Comparison of ENCODE assay signal across 20 mouse cellular contexts in the genomic region with DNA sequence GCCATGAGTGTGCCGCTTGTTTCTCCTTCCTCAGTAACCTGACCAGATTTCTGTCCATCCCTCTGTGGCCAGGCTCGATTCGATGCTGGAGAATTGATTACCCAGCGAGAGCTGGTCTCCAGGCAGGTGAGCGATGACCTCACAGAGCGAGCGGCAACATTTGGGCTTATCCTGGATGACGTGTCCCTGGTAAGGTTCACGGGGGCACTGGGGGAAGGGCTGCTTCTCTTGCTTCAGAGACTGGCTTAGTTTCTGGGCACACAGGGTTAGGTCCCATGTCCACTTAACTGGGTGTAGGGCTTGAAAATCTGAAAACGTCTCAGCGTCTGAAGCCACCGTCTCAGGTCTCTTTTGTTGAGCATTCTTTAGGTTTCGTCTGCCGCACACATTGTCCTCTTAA. TPM values are rescaled to one million over a fixed set of nuclear protein-coding genes. Genes with fewer than 3 reads are reported as not detected.
DNase-seq lines count a peak whose midpoint lies in the region; ATAC-seq and TF ChIP-seq lines count a peak whose summit lies in the region.
"Had no signal": no experiment of that assay in that cellular context is flagged by ENCODE, and none has a peak within 500 bp of the region (broad histone marks: within the 10 kb centered on the region; RNA-seq: fewer than 3 reads in every experiment).

No protein-coding gene starts in this region.

- no peaks in the 10 kb centered on the region for H3K9me3 ChIP-seq in forebrain, embryonic 12.5 days
- no peaks in the 10 kb centered on the region for H3K9me3 ChIP-seq in forebrain, postnatal 0 days (ENCODE audit: low read length)
- H3K9me3 ChIP-seq in kidney, embryonic 15.5 days (replicated peaks): no peaks in the 10 kb centered on the region
- H3K9me3 ChIP-seq in midbrain, embryonic 10.5 days (replicated peaks): no peaks in the 10 kb centered on the region
- H3K9me3 ChIP-seq in midbrain, postnatal 0 days (ENCODE audit: low read length): no peaks in the 10 kb centered on the region
- H3K9me3 ChIP-seq in limb, embryonic 10.5 days (replicated peaks): no peaks in the 10 kb centered on the region
- H3K9me3 ChIP-seq: embryonic facial prominence, embryonic 13.5 days; hindbrain, embryonic 12.5 days had no signal

- no peak for ATAC-seq in forebrain, embryonic 12.5 days (ENCODE audit: low FRiP score)
- no peak for ATAC-seq in forebrain, postnatal 0 days
- ATAC-seq in kidney, embryonic 15.5 days (replicated peaks; ENCODE audit: low FRiP score): no peak
- ATAC-seq in midbrain, postnatal 0 days (ENCODE audit: low FRiP score): no peak
- no peak for ATAC-seq in cerebellum, adult (ENCODE audit: insufficient number of reproducible peaks, low FRiP score, low TSS enrichment)
- ATAC-seq: CD4-positive, CD25-positive, alpha-beta regulatory T cell, adult 4 months; Patski had no signal

- no peak for DNase-seq in forebrain, postnatal 0 days
- DNase-seq in kidney, adult 18-20 months: no peak
- no peak for DNase-seq in midbrain, embryonic 10.5 days (ENCODE audit: low spot score)
- DNase-seq in midbrain, postnatal 0 days (ENCODE audit: low spot score): no peak
- no peak for DNase-seq in limb, embryonic 10.5 days (ENCODE audit: low spot score)
- DNase-seq: adrenal gland, adult 8-10 months; cerebellum, adult 9-10 months; gastrocnemius, postnatal 36 days; kidney, postnatal 14 days; lung, adult 18-20 months; thymus, postnatal 14 days had no signal

- H3K36me3 ChIP-seq in forebrain, embryonic 12.5 days (replicated peaks): peaks cover 77% of the 10 kb centered on the region
- H3K36me3 ChIP-seq in forebrain, postnatal 0 days (ENCODE audit: insufficient read depth): peaks cover 77% of the 10 kb centered on the region
- H3K36me3 ChIP-seq in kidney, embryonic 15.5 days: peaks cover 92% of the 10 kb centered on the region
- peaks cover 98% of the 10 kb centered on the region for H3K36me3 ChIP-seq in midbrain, embryonic 10.5 days
- peaks cover 67% of the 10 kb centered on the region for H3K36me3 ChIP-seq in midbrain, postnatal 0 days (ENCODE audit: insufficient read depth, low read length)
- H3K36me3 ChIP-seq in limb, embryonic 10.5 days: peaks cover 97% of the 10 kb centered on the region

- no peak overlapping the region for H3K4me3 ChIP-seq in forebrain, embryonic 12.5 days (replicated peaks)
- H3K4me3 ChIP-seq in forebrain, postnatal 0 days (ENCODE audit: low read depth, low read length): no peak overlapping the region
- no peak overlapping the region for H3K4me3 ChIP-seq in kidney, embryonic 15.5 days (replicated peaks)
- no peak overlapping the region for H3K4me3 ChIP-seq in midbrain, embryonic 10.5 days
- H3K4me3 ChIP-seq in midbrain, postnatal 0 days (ENCODE audit: low read depth, low read length): no peak overlapping the region
- H3K4me3 ChIP-seq in limb, embryonic 10.5 days: no peak overlapping the region
- H3K4me3 ChIP-seq: embryonic facial prominence, embryonic 13.5 days; hindbrain, embryonic 12.5 days had no signal

- 0 out of 2 replicates have a peak overlapping the region, but pooled peaks have one; percentile 25 for H3K27ac ChIP-seq in forebrain, embryonic 12.5 days
- no peak overlapping the region for H3K27ac ChIP-seq in forebrain, postnatal 0 days (ENCODE audit: low read depth, low read length)
- H3K27ac ChIP-seq in kidney, embryonic 15.5 days: peak overlapping the region; percentile 49
- peak overlapping the region; percentile 46; the same call in 1 of the 2 replicates for H3K27ac ChIP-seq in midbrain, embryonic 10.5 days (replicated peaks)
- no peak overlapping the region for H3K27ac ChIP-seq in midbrain, postnatal 0 days (ENCODE audit: low read depth, low read length)
- peak overlapping the region; percentile 62; the same call in 1 of the 2 replicates for H3K27ac ChIP-seq in limb, embryonic 10.5 days
- H3K27ac ChIP-seq: macrophage had no signal

- no peaks in the 10 kb centered on the region for H3K27me3 ChIP-seq in forebrain, embryonic 12.5 days
- no peaks in the 10 kb centered on the region for H3K27me3 ChIP-seq in forebrain, postnatal 0 days (ENCODE audit: insufficient read depth, low read length)
- no peaks in the 10 kb centered on the region for H3K27me3 ChIP-seq in kidney, embryonic 15.5 days
- H3K27me3 ChIP-seq in midbrain, embryonic 10.5 days (ENCODE audit: low read depth, poor library complexity, severe bottlenecking): no peaks in the 10 kb centered on the region
- H3K27me3 ChIP-seq in midbrain, postnatal 0 days (ENCODE audit: insufficient read depth, low read length): no peaks in the 10 kb centered on the region
- no peaks in the 10 kb centered on the region for H3K27me3 ChIP-seq in limb, embryonic 10.5 days (ENCODE audit: low read depth, poor library complexity, severe bottlenecking)
- H3K27me3 ChIP-seq: embryonic facial prominence, embryonic 13.5 days; hindbrain, embryonic 12.5 days; Patski had no signal

- WGBS in forebrain, embryonic 12.5 days: 90% methylated on average over 14 of the region's 14 CpGs
- 88% methylated on average over 13 of the region's 14 CpGs for WGBS in forebrain, postnatal 0 days
- 81% methylated on average over 14 of the region's 14 CpGs for WGBS in kidney, embryonic 15.5 days
- 92% methylated on average over 14 of the region's 14 CpGs for WGBS in midbrain, embryonic 10.5 days
- WGBS in midbrain, postnatal 0 days: 89% methylated on average over 14 of the region's 14 CpGs
- 92% methylated on average over 14 of the region's 14 CpGs for WGBS in limb, embryonic 10.5 days

- H3K4me2 ChIP-seq in forebrain, embryonic 12.5 days: no peak overlapping the region
- H3K4me2 ChIP-seq in forebrain, postnatal 0 days (ENCODE audit: low read depth): no peak overlapping the region
- no peak overlapping the region for H3K4me2 ChIP-seq in kidney, embryonic 15.5 days
- H3K4me2 ChIP-seq in midbrain, postnatal 0 days (ENCODE audit: low read depth, low read length, poor library complexity, severe bottlenecking): no peak overlapping the region
- H3K4me2 ChIP-seq: embryonic facial prominence, embryonic 13.5 days; hindbrain, embryonic 12.5 days; midbrain, embryonic 11.5 days had no signal

- no peak overlapping the region for H3K9ac ChIP-seq in forebrain, embryonic 12.5 days
- no peak overlapping the region for H3K9ac ChIP-seq in forebrain, postnatal 0 days
- no peak overlapping the region for H3K9ac ChIP-seq in kidney, embryonic 15.5 days
- H3K9ac ChIP-seq in midbrain, postnatal 0 days (replicated peaks; ENCODE audit: low read length, poor library complexity, severe bottlenecking): no peak overlapping the region
- H3K9ac ChIP-seq: embryonic facial prominence, embryonic 13.5 days had no signal

- no peak for TF ChIP-seq CTCF in forebrain, postnatal 0 days (IDR thresholded peaks at IDR 0.05; ENCODE audit: low read depth)
- no peak for TF ChIP-seq CTCF in midbrain, postnatal 0 days (IDR thresholded peaks at IDR 0.05)

- H3K4me1 ChIP-seq in forebrain, embryonic 12.5 days: peaks cover 10% of the 10 kb centered on the region
- H3K4me1 ChIP-seq in forebrain, postnatal 0 days (ENCODE audit: insufficient read depth): no peaks in the 10 kb centered on the region
- H3K4me1 ChIP-seq in kidney, embryonic 15.5 days: peaks cover 16% of the 10 kb centered on the region
- H3K4me1 ChIP-seq in midbrain, embryonic 10.5 days: peaks cover 8% of the 10 kb centered on the region
- H3K4me1 ChIP-seq in midbrain, postnatal 0 days (ENCODE audit: insufficient read depth, low read length): no peaks in the 10 kb centered on the region
- peaks cover 31% of the 10 kb centered on the region for H3K4me1 ChIP-seq in limb, embryonic 10.5 days

RNA-seq across cellular contexts. Expression of a gene that starts 8.7 kb away (rescaled TPM):
- polyA plus RNA-seq in forebrain, embryonic 12.5 days (2016; fragmentation: Nextera tagmentation; extraction: Ambion mirVana): 169 and 182 TPM in 2 replicates
- total RNA-seq in forebrain, postnatal 0 days (2014; rRNA removed): 130 and 149 TPM in 2 replicates
- 192 and 197 TPM in 2 replicates for polyA plus RNA-seq in forebrain, postnatal 0 days (2015; fragmentation: Nextera tagmentation; extraction: Ambion mirVana)
- 270 and 290 TPM in 2 replicates for polyA plus RNA-seq in kidney, embryonic 15.5 days (2015; fragmentation: Nextera tagmentation; extraction: Ambion mirVana)
- 227 and 251 TPM in 2 replicates for polyA plus RNA-seq in midbrain, embryonic 10.5 days (2016; fragmentation: Nextera tagmentation; extraction: Ambion mirVana)
- 132 and 137 TPM in 2 replicates for total RNA-seq in midbrain, postnatal 0 days (2014; rRNA removed)
- polyA plus RNA-seq in midbrain, postnatal 0 days (2015; fragmentation: Nextera tagmentation; extraction: Ambion mirVana): 207 and 222 TPM in 2 replicates
- 293 and 361 TPM in 2 replicates for polyA plus RNA-seq in limb, embryonic 10.5 days (2016; fragmentation: Nextera tagmentation; extraction: Ambion mirVana)

RNA-seq across cellular contexts. Expression of a gene that starts 37.0 kb away (rescaled TPM):
- 27.6 and 30.0 TPM in 2 replicates for polyA plus RNA-seq in forebrain, embryonic 12.5 days (2016; fragmentation: Nextera tagmentation; extraction: Ambion mirVana)
- 22.3 and 29.4 TPM in 2 replicates for total RNA-seq in forebrain, postnatal 0 days (2014; rRNA removed)
- 11.5 and 16.5 TPM in 2 replicates for polyA plus RNA-seq in forebrain, postnatal 0 days (2015; fragmentation: Nextera tagmentation; extraction: Ambion mirVana)
- polyA plus RNA-seq in kidney, embryonic 15.5 days (2015; fragmentation: Nextera tagmentation; extraction: Ambion mirVana): 22.3 and 23.1 TPM in 2 replicates
- polyA plus RNA-seq in midbrain, embryonic 10.5 days (2016; fragmentation: Nextera tagmentation; extraction: Ambion mirVana): 13.7 and 17.8 TPM in 2 replicates
- 25.3 and 25.7 TPM in 2 replicates for total RNA-seq in midbrain, postnatal 0 days (2014; rRNA removed)
- 12.6 and 13.2 TPM in 2 replicates for polyA plus RNA-seq in midbrain, postnatal 0 days (2015; fragmentation: Nextera tagmentation; extraction: Ambion mirVana)
- polyA plus RNA-seq in limb, embryonic 10.5 days (2016; fragmentation: Nextera tagmentation; extraction: Ambion mirVana): 18.0 and 21.5 TPM in 2 replicates

RNA-seq across cellular contexts. Expression of a gene that starts 47.9 kb away (rescaled TPM):
- 1.4 and 2.3 TPM in 2 replicates for polyA plus RNA-seq in forebrain, embryonic 12.5 days (2016; fragmentation: Nextera tagmentation; extraction: Ambion mirVana)
- total RNA-seq in forebrain, postnatal 0 days (2014; rRNA removed): 1.9 and 2.5 TPM in 2 replicates
- polyA plus RNA-seq in forebrain, postnatal 0 days (2015; fragmentation: Nextera tagmentation; extraction: Ambion mirVana): 0.10 and 0.47 TPM in 2 replicates
- 1.3 and 1.6 TPM in 2 replicates for polyA plus RNA-seq in kidney, embryonic 15.5 days (2015; fragmentation: Nextera tagmentation; extraction: Ambion mirVana)
- 0.93 and 1.4 TPM in 2 replicates for polyA plus RNA-seq in midbrain, embryonic 10.5 days (2016; fragmentation: Nextera tagmentation; extraction: Ambion mirVana)
- total RNA-seq in midbrain, postnatal 0 days (2014; rRNA removed): 0.66 and 2.1 TPM in 2 replicates
- polyA plus RNA-seq in midbrain, postnatal 0 days (2015; fragmentation: Nextera tagmentation; extraction: Ambion mirVana): 0.32 and 0.51 TPM in 2 replicates
- 2.3 TPM in 2 replicates for polyA plus RNA-seq in limb, embryonic 10.5 days (2016; fragmentation: Nextera tagmentation; extraction: Ambion mirVana)

Comparison
In these comparisons a context has a peak if more than half of its experiments do, and no peak if none do; other contexts are left out.
1. H3K27ac ChIP-seq: peak in forebrain, embryonic 12.5 days (single experiment), kidney, embryonic 15.5 days (single experiment), midbrain, embryonic 10.5 days (single experiment) and limb, embryonic 10.5 days (single experiment); none in forebrain, postnatal 0 days (single experiment) and midbrain, postnatal 0 days (single experiment).